Mouse (Mus musculus): ENCODE results near the gene Gpc6.

DNA sequence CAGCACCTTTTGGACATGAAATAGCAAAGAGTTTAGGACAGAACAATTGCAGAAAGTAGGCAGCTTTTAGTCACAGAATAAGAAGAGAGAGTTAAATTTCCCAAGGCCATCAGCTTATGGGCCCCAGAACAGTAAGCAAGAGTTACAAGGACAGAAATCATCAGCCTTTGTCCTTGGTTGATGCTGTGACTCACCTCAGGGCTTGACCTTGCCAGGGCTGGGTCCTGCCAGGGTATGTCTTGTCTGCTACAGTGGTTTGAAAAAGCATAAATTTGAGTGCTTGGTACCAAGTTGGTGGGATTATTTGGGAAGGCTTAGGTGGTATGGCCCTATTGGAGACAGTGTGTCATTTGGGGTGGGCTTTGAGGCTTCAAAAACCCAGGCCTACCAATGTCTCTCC is 899.4 kb downstream of the Gpc6 start:
- TF ChIP-seq POLR2A (IDR thresholded peaks at IDR 0.05; ENCODE audit: insufficient read depth, low read depth, low read length) (no peak), CTCF (IDR thresholded peaks at IDR 0.05; ENCODE audit: insufficient read depth, low read depth, low read length) (no peak)

Data from olfactory bulb, adult 2 months (tissue).